Mouse (Mus musculus): ENCODE measurements at regions not wholly inside any gene's neighbourhood (a gene's known extent, or its start where the extent isn't known, plus 50 kb on each side); places are given as distances from the start of the nearest gene placed in this dataset.

DNA sequence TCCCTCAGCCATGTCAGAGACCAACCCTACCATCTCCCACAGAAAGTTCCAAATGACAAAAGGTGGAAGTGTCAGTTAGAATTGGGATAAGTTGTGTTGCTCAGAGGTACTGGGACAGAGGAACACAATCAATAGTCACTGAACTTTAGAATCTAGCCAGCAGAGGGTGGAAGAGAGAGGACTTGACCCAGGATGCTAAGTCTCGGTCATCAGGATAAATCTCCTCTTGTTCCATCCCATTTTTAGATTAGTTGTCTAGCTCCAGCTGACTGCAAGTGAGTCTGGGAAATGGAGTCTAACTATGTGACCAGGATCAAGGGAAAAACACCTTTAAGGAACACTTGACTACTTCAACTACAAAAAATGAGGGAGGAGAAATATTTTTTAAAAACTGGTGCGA, 91.5 kb downstream of the Fam84b start:
- DNase-seq (ENCODE audit: low spot score): no peak

DNA sequence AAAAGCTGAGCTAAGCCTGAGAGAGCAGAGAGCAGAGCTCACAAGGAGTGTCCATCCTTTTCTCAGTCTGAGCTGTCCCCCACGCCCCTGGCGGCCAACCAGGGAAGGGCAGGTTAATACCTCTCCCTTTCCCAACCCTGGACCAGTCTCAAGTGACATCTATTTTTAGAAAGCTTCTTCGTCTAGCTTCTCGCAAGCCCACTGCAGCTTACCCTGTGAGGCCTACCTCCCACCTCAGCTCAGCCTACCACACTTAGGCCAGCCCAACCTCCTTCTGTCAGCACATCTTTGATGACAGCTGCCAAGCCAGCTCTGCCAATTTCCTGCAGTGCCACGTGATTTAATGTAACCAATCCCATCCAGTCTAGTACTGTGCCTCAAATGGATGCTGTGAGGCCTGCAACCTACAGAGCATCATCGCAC, 93.6 kb downstream of the Fam84b start:
- DNase-seq (ENCODE audit: low spot score): peak; percentile 10

DNA sequence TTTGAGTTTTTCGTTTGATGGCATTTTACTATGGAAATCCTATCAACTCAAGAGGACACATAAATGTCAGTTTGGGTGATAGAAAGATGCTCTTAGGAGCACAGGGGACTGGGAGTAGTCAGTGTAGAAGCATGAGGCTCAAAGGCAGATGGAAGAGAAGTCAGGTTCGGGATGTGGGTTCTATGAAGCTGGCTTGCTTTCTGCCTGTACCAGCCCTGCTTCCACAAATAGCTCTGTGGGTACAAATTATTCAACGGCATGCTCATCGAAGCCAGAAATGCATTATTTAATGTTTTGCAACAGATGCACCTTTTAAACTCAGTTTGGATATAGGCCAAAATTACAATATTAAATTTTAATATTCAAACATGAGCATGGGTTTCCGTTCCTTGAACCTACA, 99.3 kb downstream of the Fam84b start:
- DNase-seq (ENCODE audit: low spot score): no peak

DNA sequence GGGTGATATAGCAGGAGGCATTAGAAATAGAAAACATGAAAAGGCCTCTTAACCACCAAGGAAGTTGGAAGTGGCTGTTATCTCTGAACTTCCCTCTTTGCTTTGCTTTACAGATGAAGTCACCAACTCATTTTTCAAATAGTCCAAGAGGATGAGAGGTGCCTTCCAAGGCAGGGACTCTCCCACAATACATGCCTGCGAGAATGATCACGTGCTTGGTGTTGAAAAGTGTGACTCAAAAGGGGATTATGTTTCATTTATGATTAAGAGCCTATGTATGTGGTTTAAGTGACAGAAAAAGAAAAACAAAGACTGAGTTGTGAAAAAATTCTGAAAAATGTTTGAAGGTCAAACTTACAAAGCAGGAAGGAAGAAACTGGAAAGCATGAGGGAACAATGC, 114.0 kb downstream of the Fam84b start:
- no peak for DNase-seq (ENCODE audit: low spot score)

DNA sequence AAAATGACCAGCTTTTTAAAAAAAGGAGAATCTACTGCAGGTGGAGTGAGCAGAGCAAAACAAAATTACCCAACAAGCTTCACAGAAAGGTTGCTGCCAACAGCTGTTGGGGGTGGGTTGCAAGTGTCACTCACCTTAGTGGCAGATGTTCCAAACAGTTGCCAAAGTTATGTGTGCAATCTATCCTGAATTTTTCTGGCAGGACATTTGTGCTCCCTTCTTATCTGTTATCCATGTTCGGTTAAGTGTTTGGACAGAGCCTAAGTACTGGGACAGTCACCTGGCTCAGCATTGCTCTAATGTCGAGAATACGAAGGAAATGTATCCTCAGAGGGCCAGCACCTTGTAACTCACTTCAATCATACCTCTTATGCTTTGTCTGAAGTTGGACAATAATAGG, 115.3 kb downstream of the Fam84b start:
- DNase-seq (ENCODE audit: low spot score): no peak

DNA sequence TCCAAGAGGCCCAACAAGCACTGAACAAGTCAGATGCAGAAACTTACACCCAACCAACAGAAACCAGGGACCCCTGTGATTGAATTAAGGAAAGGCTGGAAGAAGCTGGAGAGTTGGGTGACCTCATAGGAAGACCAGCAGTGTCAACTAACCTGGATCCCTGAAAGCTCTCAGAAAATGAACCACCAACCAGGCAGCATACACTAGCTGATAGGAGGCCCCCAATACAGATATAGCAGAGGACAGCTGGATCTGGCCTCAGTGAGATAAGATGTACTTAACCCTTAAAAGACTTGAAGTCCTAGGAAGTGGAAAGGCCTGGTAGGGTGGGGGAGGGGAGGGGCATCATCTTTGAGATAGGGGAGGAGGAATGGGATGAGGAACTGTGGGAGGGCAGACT, 121.2 kb downstream of the Fam84b start:
- DNase-seq (ENCODE audit: low spot score): no peak

DNA sequence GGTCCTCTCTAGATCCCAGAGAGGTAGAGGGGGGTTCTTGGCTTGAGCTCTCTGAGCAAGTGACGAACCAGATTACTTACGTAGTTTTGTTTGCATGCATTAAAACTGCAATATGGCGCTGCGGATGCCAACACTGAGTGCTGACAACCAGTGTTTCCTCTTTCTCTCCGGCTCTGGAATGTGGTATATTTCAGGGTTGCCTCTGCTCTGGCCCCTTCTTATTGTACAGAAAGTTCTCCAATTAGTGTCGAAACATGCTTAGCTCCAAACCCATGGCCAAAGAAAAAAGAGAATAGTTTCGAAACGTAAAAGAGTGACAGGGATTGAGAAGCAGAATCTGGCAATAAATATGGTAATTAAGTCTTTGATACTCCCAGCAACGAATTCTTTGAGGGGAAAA, 124.8 kb downstream of the Fam84b start:
- no peak for DNase-seq (ENCODE audit: low spot score)

DNA sequence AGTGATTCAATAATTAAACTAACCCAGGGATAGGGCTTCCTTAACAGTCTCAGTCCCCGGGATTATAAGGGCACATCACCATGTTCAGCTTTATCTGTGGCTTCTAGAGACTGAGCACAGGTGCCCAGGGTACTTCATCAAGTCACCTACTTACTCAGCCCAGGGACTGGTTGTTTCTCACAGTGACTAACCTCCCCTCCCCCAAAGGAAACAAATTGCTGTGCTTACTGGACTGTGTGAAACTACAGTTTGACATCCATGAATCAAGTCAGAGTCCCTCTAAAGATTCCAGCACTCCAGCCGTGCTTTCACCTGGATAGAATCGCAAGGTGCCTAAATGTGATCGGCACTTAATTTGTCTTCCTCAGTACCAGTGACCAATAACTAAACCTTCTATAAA, 125.2 kb downstream of the Fam84b start:
- DNase-seq (ENCODE audit: low spot score): no peak

DNA sequence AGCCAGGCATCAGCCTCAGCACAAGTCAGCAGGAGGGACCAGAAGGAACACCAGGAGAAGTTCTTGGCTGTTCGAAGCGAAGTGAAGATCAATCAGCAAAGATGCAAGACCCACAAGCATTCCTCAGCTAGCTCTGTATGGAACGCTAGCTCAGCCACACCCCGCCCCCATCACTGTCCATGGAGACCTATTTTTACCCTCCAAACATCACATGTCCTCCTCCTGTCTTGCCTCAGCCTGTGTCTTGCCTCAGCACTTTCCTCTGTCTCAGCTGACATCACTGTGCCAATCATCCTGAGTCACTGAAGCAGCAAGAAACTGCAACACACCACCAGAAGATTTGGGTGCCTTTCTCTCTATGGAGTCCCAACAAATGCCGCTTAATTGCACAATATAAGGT, 134.2 kb downstream of the Fam84b start:
- no peak for DNase-seq (ENCODE audit: low spot score)

DNA sequence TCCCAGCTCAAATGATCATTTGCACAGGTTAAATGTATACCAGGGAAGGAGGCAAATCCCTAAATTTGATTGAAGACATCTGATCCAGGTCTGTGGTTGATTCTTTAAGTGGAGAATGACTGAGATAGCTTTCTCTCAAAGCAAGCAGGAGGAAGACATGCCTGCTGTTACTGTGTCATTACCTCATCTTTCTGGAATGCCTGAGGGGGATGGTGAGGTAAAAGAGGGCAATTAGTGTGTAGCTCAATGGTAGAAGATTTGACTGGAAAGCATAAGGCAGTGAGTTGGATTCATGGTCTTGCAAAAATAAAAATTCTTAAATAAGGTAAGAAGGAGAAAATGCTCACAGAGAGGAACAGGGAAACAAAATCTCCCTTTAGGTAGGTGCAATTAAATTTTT, 144.9 kb downstream of the Fam84b start:
- no peak for DNase-seq (ENCODE audit: low spot score)

DNA sequence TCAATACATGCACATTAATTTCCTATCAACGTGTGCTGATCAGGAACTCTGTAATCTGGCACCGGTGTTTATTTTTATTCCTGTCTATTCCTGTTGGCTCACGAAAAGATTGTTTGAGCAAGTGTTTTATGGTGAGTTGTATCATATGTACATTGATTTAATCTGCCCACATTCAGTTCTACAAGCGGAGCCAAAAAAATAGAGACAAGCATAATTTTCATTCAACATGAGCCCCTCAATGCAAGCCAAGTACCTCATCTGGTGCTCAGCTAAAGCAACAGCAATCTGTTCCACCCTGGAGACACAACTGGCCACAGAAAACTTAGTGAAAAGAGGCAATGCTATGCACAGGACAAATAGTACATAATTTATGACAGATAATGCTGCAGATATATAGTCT, 147.6 kb downstream of the Fam84b start:
- DNase-seq (ENCODE audit: low spot score): no peak

DNA sequence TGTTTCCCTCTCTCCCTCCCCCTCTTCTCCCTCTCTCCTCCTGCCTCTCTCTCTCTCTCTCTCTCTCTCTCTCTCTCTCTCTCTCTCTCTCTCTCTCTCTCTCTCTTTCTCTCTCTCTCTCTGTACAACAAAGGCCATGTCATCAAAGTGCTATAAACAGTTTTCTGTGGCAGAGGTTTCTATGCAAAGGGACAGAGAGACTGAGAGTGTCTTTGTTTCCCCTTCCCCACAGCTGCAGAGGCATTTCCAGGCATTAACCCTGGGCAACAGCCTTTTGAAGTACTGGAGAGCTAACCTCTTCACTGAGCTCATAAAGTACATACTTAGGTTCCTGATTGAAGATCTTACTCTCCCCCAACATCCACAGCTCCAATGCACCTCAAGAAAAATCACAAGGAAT, 152.3 kb downstream of the Fam84b start:
- DNase-seq (ENCODE audit: low spot score): no peak

DNA sequence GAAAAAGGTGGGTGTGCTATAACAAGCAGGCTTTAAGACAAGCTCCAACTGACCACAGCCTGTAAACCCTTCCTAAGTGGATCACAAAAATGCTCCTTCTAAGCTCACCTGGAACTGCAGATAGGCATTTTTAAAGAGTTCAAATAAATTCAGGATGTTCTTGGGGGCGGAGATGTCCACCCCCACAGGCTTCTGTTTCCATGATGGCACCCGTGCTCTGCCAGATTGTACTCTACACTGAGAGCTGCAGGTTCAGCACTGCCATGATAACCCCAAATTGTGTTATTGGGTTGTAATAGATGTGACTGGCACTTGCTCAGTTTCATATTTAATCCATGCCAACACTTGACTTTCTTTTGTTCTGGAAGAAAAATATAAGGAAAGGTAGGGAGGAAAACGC, 158.8 kb downstream of the Fam84b start:
- no peak for DNase-seq (ENCODE audit: low spot score)

DNA sequence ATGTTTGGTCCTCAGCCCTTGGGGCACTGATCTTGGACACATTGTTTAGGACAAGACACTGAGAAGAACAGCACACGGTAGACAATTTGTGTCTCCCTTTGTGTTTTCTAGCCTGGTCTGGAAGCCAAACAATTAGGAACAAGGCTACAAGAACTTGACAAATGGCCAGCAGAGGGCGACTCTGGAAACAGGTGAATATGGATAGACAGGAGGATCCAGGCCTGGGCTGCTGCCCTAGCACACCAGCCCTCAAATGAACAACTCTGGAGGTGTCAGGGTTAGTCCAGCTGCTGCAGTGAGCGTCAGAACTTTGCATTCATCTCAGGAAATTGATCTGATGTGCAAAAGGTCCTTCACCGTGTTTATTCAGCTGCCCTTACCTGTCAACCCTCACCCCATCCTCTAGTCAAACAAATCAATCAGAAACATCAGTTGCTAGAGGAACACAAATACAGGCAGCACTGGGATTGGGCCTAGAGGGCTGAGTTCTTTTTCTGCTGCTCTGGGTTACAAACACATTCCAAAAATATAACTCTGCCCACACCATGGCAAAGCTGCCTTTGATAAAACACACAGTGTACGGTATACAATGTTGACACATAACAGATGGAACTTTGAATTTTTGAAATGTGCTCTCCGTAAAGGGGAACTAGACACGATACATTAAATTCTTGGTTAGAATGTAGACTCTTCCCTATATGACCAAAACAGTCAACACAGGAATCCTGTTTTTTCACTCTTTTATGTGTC, 159.7 kb downstream of the Fam84b start:
- DNase-seq (ENCODE audit: low spot score): no peak

DNA sequence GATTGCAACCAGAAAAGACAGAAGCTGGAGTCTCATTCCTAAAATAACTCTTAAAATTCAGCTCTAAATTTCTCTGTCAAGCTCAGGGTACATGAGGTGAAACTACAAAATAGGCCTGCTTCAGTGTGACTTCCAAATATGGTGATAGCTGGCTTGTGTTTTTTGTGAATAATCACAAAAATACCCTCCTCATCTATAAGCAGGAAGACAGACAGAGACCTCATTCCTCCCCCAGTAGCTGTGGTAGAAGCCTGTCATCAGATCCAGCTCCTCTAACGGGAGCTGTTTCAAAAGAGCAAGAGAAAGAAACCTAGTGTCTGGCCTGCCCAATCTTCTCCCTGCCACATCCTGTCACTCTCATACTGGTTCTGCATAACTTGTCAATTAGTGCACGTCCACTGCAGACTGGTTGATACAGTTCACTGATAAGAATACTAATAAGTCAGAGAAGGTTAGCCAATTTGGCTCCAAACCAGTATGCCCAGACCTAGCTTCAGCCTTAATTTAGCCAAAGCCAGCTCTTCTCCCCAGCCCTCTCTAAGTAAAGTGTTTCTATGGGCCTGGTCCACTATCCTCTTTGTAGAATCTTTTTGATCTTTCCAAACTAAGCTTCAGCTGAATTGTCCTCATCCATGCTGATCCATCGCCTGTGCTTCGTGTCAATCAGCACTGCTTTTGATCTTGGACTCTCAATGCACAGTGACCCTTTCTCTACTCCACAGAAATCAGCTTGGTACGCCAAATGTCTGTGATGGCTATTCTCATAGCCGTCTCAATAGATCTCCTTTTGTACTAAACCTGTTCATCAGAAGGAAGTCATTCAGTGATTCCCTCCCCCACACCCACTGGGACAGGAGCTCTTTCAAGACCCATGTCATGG, 160.6 kb downstream of the Fam84b start:
- no peak for DNase-seq (ENCODE audit: low spot score)

DNA sequence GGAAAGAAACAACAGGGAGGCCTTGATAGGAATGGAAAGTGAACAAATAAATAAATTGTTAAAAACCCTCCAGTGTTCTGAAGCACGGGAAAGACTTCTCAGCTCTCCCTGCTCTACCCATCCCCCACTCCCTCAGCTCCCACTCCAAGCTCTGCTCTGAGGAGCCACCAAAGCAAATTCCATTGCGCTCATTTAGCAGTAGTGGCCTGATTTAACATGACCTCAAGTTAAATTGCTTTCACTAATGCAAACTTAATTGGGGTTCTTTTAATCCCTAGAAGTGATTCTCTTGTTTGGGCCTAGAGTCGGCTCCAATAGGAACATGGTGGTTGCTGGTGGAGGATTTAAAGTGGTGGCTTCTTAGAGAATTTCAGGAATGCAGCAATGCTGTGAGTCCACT, 161.4 kb downstream of the Fam84b start:
- no peak for DNase-seq (ENCODE audit: low spot score)

DNA sequence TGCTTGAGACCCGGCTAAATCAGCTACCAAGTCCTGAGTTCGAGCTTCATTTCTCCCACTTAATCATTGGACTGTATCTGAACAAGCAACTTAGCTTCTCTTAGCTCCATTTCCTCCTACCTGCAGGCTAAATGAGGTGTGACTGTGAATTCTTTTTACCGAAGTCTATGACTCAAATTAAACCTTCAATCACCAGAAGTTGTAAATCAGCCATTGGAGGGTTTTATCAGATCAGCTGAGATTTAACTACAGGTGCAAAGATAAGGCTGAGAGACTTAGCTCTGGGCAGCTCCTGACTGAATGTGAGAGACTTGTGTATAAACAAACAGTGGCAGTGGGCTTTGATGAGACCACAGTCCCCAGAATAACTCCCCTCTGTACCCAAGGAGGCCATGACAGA, 176.2 kb downstream of the Fam84b start:
- DNase-seq (ENCODE audit: low spot score): no peak

DNA sequence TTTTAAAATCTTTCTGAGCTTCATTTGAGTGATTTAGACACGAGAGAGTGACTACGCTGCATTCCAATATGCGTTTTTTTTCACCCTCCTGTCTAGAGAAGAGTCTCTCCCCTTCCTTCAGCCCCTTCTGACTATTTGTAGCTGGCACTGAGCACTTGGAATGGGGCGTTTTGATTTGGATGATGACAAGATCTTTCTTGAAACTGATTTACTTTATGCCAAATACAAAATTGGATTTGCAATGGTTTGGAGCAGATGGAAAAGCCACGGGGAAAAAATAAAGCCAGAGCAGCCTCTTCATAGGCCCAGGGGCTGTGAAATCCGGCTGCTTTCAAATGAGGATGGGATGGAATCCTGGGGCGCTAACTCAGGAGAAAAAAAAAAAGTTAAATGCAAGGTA, 196.0 kb downstream of the Fam84b start:
- no peak for DNase-seq (ENCODE audit: low spot score)

DNA sequence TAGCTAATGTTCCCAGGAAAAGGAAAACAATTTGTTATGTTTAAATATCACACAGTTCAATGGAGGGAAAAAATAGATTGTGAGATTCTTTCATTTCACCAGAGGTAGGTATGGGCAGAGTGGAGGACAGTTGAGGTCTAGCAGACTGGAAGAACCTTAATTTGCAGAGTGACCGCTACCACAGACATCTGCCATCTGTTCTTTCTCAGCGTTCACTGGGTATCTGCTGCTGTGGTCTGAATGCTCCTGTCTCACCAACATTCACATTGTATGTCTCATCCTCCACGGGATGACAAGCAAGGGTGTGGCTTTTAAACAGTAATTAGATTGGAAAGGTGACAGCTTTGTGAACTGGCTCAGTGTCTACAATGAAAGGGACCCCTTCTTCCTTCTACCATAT, 198.5 kb downstream of the Fam84b start:
- no peak for DNase-seq (ENCODE audit: low spot score)

DNA sequence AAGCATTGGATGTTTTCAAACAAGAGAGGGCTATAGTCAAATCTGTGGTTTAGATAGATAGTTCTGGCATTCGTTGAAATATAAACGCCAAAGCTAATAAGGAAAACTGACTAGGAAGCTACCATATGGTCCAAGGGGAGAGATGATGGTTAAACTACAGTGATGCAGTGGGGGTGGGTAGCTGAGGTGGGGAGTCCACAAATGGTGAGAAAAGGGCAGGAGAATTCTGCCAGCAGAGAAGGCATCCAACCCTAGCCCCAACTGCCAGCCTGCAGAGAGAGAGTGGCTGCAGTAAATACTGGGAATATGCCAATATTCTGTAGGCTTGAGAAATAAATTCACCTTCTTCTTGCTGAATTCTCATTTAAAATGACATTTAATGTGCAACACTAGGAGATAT, 204.3 kb downstream of the Fam84b start:
- no peak for DNase-seq (ENCODE audit: low spot score)

DNA sequence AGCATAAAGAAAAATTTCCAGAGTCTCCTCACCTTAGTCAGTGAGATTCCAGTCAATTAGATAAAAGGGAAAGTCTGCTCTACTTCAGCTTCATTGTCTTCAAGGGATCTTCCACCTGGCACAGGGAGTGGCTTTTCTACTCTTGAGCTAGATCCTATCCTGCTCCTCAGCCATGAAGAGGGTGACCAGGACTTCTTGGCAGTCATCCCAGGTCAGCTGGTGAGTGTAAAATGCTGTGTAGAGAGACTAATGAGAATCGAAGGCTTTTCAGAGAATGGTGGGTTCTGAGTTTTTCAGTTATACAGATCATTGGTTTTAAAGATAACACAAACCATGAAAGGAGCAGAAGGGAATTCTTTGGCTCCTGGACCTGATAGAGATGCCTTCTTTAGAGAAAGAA, 211.8 kb downstream of the Fam84b start:
- no peak for DNase-seq (ENCODE audit: low spot score)

DNA sequence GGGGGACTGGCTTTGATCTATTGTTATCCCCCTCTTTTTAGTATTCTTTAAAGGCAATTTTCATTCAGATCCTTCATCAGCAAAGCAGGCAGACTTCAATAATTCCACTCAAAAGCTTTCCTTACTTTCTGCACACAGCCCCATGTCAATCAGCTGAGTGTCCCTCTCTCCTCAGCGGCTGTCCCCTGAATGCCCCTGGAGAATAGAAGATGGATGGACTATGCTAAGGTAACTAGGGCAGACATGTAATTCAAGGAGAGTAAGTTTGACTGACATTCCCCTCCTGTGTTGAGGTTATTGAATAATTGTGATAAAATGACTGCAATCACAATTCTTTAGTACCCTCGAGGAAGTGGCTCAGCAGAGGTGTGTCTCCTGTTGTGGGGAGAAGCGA, 220.1 kb downstream of the Fam84b start:
- no peak for DNase-seq (ENCODE audit: low spot score)

DNA sequence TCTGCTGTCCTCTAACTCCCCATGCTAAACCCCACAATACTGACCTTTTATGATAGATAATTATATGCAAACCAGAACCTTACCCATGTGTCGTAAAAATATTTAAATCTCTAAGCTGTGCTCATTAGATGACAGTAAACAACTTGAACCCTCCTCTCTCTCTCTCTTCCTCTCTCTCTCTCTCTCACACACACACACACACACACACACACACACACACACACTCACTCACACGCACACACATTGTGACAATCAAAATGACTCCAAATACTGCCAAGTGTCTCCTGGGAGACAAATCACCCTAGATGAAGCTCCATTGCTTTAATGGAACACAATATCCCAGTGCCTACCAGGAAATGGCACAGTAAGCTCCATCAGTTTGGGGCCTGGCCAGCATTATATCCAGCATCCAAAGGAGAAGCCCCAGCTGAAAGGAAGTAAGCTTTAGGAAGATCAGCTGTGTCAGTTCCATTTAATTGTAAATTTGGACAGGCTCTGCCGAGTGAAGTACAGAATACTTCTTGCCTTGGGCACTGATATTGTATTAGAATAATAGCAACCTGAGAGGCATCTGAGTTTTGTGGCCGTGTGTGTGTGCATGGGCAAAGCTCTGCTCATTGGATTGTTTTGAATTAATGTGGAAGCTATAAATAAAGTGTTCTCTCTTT, 220.7 kb downstream of the Fam84b start:
- no peak for DNase-seq (ENCODE audit: low spot score)

All from testis, postnatal 14 days (tissue).